Mouse (Mus musculus) B cell, adult (primary cell): ENCODE results near the gene Draxin. TPM values are rescaled to one million over a fixed set of nuclear protein-coding genes. Genes with fewer than 3 reads are reported as not detected.

ENCODE experiments used
- total RNA-seq: library from RNA; stranded (reverse); gene quantifications from 4 replicates; pipeline ENCODE4 v1.2.4, GENCODE M21; 2023; ENCODE audit not compliant: inconsistent age

The Draxin gene
- not detected in 4 replicates for total RNA-seq

GRCm38 (mm10) chr4:148130561-148131413 is at the start of gene Draxin:
Gene Draxin (minus strand): TSS chr4:148130698.

GRCm38 (mm10) chr4:148160436-148161390 is 30.2 kb upstream of the Draxin start, which contains the start of the genes Fbxo44 and Fbxo2:
Gene Fbxo44 (minus strand): TSS chr4:148160482.
Gene Fbxo2 (plus strand): TSS chr4:148160621.

GRCm38 (mm10) chr4:148151267-148152168 is 21.0 kb upstream of the Draxin start, which contains the start of gene Fbxo6:
Gene Fbxo6 (minus strand): TSS chr4:148152140.

GRCm38 (mm10) chr4:148130133-148130532 is 365 bp downstream of the Draxin start, which contains the start of gene Mad2l2:
Gene Mad2l2 (plus strand): TSS chr4:148130384.

GRCm38 (mm10) chr4:148087907-148088527 is 42.5 kb downstream of the Draxin start, which contains the start of gene Agtrap:
Gene Agtrap (minus strand): TSS chr4:148088031.

Other genes starting within 250 kb of the Draxin start
- gene Mfn2, start 226.0 kb downstream of the Draxin start, total RNA-seq, result 46.9 to 54.1 TPM (median 49.2 TPM) in 4 replicates
- gene Plod1, start 193.9 kb downstream of the Draxin start, total RNA-seq, result 5.7 to 8.3 TPM (median 6.9 TPM) in 4 replicates
- 62.9 to 69.5 TPM (median 66.9 TPM) in 4 replicates for gene 2510039O18Rik, start 189.8 kb downstream of the Draxin start, total RNA-seq
- not detected in 4 replicates for gene Nppb, start 144.9 kb downstream of the Draxin start, total RNA-seq
- not detected in 4 replicates for gene Nppa, start 130.0 kb downstream of the Draxin start, total RNA-seq
- 37.7 to 48.9 TPM (median 41.3 TPM) in 4 replicates for gene Clcn6, start 91.9 kb downstream of the Draxin start, total RNA-seq
- 14.1 to 18.0 TPM (median 15.4 TPM) in 4 replicates for gene Mthfr, start 91.6 kb downstream of the Draxin start, total RNA-seq
- 10.7 to 19.8 TPM (median 15.4 TPM) in 4 replicates for gene Agtrap, start 42.7 kb downstream of the Draxin start, total RNA-seq
- gene Mad2l2, start 314 bp downstream of the Draxin start, total RNA-seq, result 21.2 to 32.6 TPM (median 27.7 TPM) in 4 replicates
- gene Fbxo6, start 21.4 kb upstream of the Draxin start, total RNA-seq, result 14.8 to 17.0 TPM (median 15.4 TPM) in 4 replicates
- gene Fbxo44, start 29.8 kb upstream of the Draxin start, total RNA-seq, result 6.9 to 9.2 TPM (median 8.4 TPM) in 4 replicates
- not detected in 4 replicates for gene Fbxo2, start 29.9 kb upstream of the Draxin start, total RNA-seq
- not detected in 4 replicates for gene Disp3, start 157.3 kb upstream of the Draxin start, total RNA-seq